Mouse (Mus musculus): ENCODE measurements around the gene Snx8. TPM values are rescaled to one million over a fixed set of nuclear protein-coding genes. Genes with fewer than 3 reads are reported as not detected.

Snx8 gene
- polyA plus RNA-seq, 1 experiment from 2014 or later, result 36.7 TPM

GRCm38 (mm10) chr5:140333631-140334030 lies 55.4 kb downstream of the Snx8 start:
- Histone ChIP-seq H3K4me3 (replicated peaks) (no peak overlapping the region), H3K4me1 (peaks cover 21% of the 10 kb centered on the region), H3K27me3 (replicated peaks) (no peaks in the 10 kb centered on the region), H3K36me3 (peaks cover 15% of the 10 kb centered on the region), H3K4me2 (no peak overlapping the region), H3K9ac (replicated peaks) (no peak overlapping the region), H3K27ac (replicated peaks) (no peak overlapping the region), H3K9me3 (replicated peaks) (no peaks in the 10 kb centered on the region)
- no peak for ATAC-seq (ENCODE audit: low FRiP score)
- WGBS, result 38% methylated on average over 2 of the region's 2 CpGs

DNA sequence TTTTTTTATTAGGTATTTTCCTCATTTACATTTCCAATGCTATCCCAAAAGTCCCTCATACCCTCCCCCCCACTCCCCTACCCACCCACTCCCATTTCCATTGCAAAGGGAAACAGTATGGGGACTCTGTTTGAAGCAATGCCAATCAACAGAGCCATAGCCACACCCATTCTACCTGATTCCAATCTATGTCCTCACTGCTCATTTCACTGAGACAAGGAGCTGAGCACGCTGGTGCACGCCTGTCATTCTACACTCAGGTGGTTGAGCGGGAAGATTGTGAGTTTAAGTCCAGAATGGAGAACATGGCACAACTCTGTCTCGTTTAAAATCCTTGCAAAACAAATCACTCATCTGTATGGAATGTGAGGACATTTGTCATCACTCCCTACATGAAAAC lies 56.5 kb downstream of the Snx8 start:
- Histone ChIP-seq H3K36me3 (peaks cover 15% of the 10 kb centered on the region), H3K9ac (replicated peaks) (no peak overlapping the region), H3K4me2 (peak overlapping the region; percentile 94), H3K9me3 (replicated peaks) (no peaks in the 10 kb centered on the region), H3K4me3 (replicated peaks) (peak overlapping the region; percentile 70; the same call in 1 of the 2 replicates), H3K27me3 (replicated peaks) (no peaks in the 10 kb centered on the region), H3K4me1 (peaks cover 21% of the 10 kb centered on the region), H3K27ac (replicated peaks) (no peak overlapping the region)
- 64% methylated on average over 4 of the region's 4 CpGs for WGBS
- ATAC-seq (ENCODE audit: low FRiP score), result no peak

- peaks cover 21% of the 10 kb centered on the region for H3K4me1 ChIP-seq
- H3K4me2 ChIP-seq, result peak within 1 kb of the TSS; percentile 94
- peak; percentile 79 for ATAC-seq (ENCODE audit: low FRiP score)
- H3K27ac ChIP-seq (replicated peaks), result peak within 1 kb of the TSS; percentile 86
- peaks cover 17% of the 10 kb centered on the region for H3K36me3 ChIP-seq
- H3K9ac ChIP-seq (replicated peaks), result peak within 1 kb of the TSS; percentile 78
- peak within 1 kb of the TSS; percentile 70 for H3K4me3 ChIP-seq (replicated peaks)
- no peaks in the 10 kb centered on the region for H3K27me3 ChIP-seq (replicated peaks)
- no peaks in the 10 kb centered on the region for H3K9me3 ChIP-seq (replicated peaks)
- WGBS, result under 1% methylated on average over 39 of the region's 39 CpGs
Observed at GRCm38 (mm10) chr5:140331615-140332512, 57.2 kb downstream of the Snx8 start, which contains the start of gene Mrm2. Gene Mrm2, minus strand, starts transcription at chr5:140331898.

DNA sequence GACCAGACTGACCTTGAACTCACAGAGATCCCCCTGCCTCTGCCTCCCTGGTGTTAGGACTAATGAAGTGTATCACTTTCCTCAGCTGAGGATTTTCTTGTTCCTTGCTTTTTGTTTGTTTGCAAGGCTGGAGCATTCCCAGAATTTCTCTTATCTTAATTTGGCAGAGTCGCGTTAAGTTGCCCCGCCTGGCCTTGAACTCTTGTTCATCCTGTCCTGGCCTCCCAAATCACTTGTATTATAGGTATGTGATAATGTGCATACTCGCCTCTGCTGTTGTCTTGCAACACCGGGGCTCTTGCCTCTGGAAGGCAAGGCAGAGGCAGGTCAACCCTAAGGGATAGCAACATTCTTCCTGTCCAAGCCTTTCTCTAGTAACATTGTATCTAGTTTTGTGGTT lies 65.0 kb downstream of the Snx8 start:
- Histone ChIP-seq H3K4me2 (no peak overlapping the region), H3K4me3 (replicated peaks) (no peak overlapping the region), H3K9ac (replicated peaks) (no peak overlapping the region), H3K4me1 (peaks cover 24% of the 10 kb centered on the region), H3K9me3 (replicated peaks) (no peaks in the 10 kb centered on the region), H3K27me3 (replicated peaks) (no peaks in the 10 kb centered on the region), H3K27ac (replicated peaks) (no peak overlapping the region), H3K36me3 (peaks cover 19% of the 10 kb centered on the region)
- 95% methylated on average over 5 of the region's 5 CpGs for WGBS
- ATAC-seq (ENCODE audit: low FRiP score), result no peak

GRCm38 (mm10) chr5:140321756-140322575 lies 67.1 kb downstream of the Snx8 start:
- Histone ChIP-seq H3K36me3 (peaks cover 4% of the 10 kb centered on the region; the same call in 1 of the 2 replicates), H3K4me1 (peaks cover 27% of the 10 kb centered on the region), H3K4me3 (replicated peaks) (peak overlapping the region; percentile 81), H3K9ac (replicated peaks) (peak overlapping the region; percentile 97), H3K27ac (replicated peaks) (peak overlapping the region; percentile 72), H3K27me3 (replicated peaks) (no peaks in the 10 kb centered on the region), H3K4me2 (peak overlapping the region; percentile 85), H3K9me3 (replicated peaks) (no peaks in the 10 kb centered on the region)
- ATAC-seq (ENCODE audit: low FRiP score), result peak; percentile 35; the same call in 1 of the 2 replicates
- WGBS, result 2% methylated on average over 17 of the region's 17 CpGs

DNA sequence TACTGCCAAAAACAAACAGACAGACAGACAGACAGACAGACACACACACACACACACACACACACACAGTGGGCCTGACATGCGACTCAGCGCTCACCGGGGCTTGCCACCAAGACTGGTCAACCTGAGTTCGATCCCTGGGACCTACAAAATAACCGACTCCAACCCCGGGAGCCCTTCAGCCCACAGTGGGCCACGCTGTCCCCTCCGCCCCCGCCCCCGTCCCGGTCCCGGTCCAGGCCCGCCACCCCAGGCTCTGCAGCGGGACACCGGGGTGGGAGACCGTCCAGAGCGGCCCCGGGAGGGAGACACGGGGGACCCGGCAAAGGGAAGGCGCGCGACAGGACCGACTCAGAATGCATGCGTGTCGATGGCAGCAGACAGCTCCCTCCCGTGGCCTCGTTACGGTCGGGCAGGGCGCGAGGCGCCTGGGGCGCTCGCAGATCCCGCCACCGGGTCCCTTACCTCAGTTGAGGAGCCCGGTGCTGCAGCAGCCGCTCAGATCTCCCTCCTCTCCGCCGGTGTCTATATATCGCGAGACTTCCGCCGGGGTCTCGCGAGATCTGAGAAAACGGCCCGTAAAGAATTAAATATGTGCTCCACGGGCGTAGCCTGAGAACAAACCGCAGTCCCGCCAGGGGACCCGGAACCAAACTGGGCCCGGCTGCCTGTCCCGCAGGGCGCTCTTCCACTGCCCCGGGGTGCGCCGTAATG lies 67.9 kb downstream of the Snx8 start, which contains the start of the genes Mad1l1 and Nudt1:
Mad1l1 (minus strand) TSS at position 511 of the 714 bp plus-strand sequence.
Nudt1 (plus strand) TSS at position 615 of the 714 bp plus-strand sequence.
- under 1% methylated on average over 60 of the region's 60 CpGs for WGBS
- ATAC-seq (ENCODE audit: low FRiP score), result peak; percentile 92
- H3K27ac ChIP-seq (replicated peaks), result peak within 1 kb of the TSS; percentile 72

GRCm38 (mm10) chr5:140316716-140317115 lies 72.3 kb downstream of the Snx8 start:
- peaks cover 24% of the 10 kb centered on the region for H3K36me3 ChIP-seq
- ATAC-seq (ENCODE audit: low FRiP score), result no peak
- 86% methylated on average over 3 of the region's 3 CpGs for WGBS
- H3K4me2 ChIP-seq, result no peak overlapping the region
- H3K9ac ChIP-seq (replicated peaks), result no peak overlapping the region
- no peaks in the 10 kb centered on the region for H3K27me3 ChIP-seq (replicated peaks)
- peaks cover 21% of the 10 kb centered on the region for H3K4me1 ChIP-seq
- H3K4me3 ChIP-seq (replicated peaks), result no peak overlapping the region
- no peak overlapping the region for H3K27ac ChIP-seq (replicated peaks)
- no peaks in the 10 kb centered on the region for H3K9me3 ChIP-seq (replicated peaks)

More for the DNA sequence above, 67.9 kb downstream of the Snx8 start, which contains the start of the genes Mad1l1 and Nudt1:
- Histone ChIP-seq H3K4me1 (peaks cover 27% of the 10 kb centered on the region), H3K27me3 (replicated peaks) (no peaks in the 10 kb centered on the region), H3K4me3 (replicated peaks) (peak within 1 kb of the TSS; percentile 81), H3K9ac (replicated peaks) (peak within 1 kb of the TSS; percentile 97), H3K9me3 (replicated peaks) (no peaks in the 10 kb centered on the region), H3K4me2 (peak within 1 kb of the TSS; percentile 85), H3K36me3 (peaks cover 4% of the 10 kb centered on the region; the same call in 1 of the 2 replicates)

DNA sequence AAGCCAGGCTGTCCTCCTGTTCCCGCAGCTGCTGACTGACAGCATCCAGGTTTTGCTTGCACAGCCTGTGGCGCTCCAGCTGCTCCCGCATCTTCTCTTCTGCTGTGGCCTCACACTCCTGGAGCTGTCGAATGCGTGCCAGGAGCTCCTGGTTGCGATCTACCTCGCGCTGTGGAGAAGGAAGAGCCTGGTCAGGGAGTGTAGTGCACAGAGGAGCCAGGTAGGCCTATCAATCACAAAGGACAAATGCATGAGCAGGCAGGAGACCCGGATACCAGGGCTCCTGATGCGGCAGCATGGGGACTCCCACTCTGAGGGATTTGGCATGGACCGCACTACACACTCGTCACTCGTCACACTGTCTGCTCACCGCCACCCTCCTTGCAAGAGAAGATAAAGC lies 81.5 kb downstream of the Snx8 start:
- no peak for ATAC-seq (ENCODE audit: low FRiP score)
- H3K4me3 ChIP-seq (replicated peaks), result no peak overlapping the region
- H3K4me1 ChIP-seq, result no peaks in the 10 kb centered on the region
- 88% methylated on average over 14 of the region's 14 CpGs for WGBS
- peaks cover 57% of the 10 kb centered on the region for H3K36me3 ChIP-seq
- no peak overlapping the region for H3K27ac ChIP-seq (replicated peaks)
- H3K4me2 ChIP-seq, result no peak overlapping the region
- H3K27me3 ChIP-seq (replicated peaks), result no peaks in the 10 kb centered on the region
- no peak overlapping the region for H3K9ac ChIP-seq (replicated peaks)
- no peaks in the 10 kb centered on the region for H3K9me3 ChIP-seq (replicated peaks)

DNA sequence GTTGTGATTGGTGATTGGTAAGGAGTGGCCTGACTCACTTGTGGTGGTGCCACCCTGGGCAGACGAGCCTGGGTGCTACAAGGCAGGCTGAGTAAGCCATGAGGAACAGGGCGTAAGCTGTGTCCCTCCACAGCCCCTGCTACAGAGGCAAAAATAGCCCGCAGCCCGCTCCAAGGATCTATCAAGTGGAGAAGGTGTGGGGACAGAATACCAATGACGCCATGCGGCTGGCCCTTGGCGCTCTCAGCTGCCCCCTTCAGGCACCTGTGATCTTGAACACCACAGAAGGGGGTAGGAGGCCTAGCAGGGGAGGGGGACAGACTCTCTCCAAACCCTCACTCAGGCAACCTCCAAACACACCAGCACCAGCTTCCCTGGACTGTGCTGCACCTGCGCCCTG lies 83.0 kb downstream of the Snx8 start:
- H3K36me3 ChIP-seq, result peaks cover 64% of the 10 kb centered on the region
- 80% methylated on average over 8 of the region's 8 CpGs for WGBS
- H3K9me3 ChIP-seq (replicated peaks), result no peaks in the 10 kb centered on the region

GRCm38 (mm10) chr5:140298291-140298690 lies 90.8 kb downstream of the Snx8 start:
- peaks cover 66% of the 10 kb centered on the region for H3K36me3 ChIP-seq
- H3K27me3 ChIP-seq (replicated peaks), result no peaks in the 10 kb centered on the region
- no peak for ATAC-seq (ENCODE audit: low FRiP score)
- H3K9ac ChIP-seq (replicated peaks), result no peak overlapping the region
- no peak overlapping the region for H3K4me3 ChIP-seq (replicated peaks)
- H3K9me3 ChIP-seq (replicated peaks), result no peaks in the 10 kb centered on the region
- no peaks in the 10 kb centered on the region for H3K4me1 ChIP-seq
- 88% methylated on average over 3 of the region's 4 CpGs for WGBS
- no peak overlapping the region for H3K27ac ChIP-seq (replicated peaks)
- no peak overlapping the region for H3K4me2 ChIP-seq

More for the DNA sequence above, 83.0 kb downstream of the Snx8 start:
- no peak overlapping the region for H3K4me2 ChIP-seq
- no peak overlapping the region for H3K9ac ChIP-seq (replicated peaks)
- no peak overlapping the region for H3K27ac ChIP-seq (replicated peaks)
- no peak overlapping the region for H3K4me3 ChIP-seq (replicated peaks)
- no peak for ATAC-seq (ENCODE audit: low FRiP score)
- H3K27me3 ChIP-seq (replicated peaks), result no peaks in the 10 kb centered on the region
- no peaks in the 10 kb centered on the region for H3K4me1 ChIP-seq

GRCm38 (mm10) chr5:140292152-140292551 lies 96.9 kb downstream of the Snx8 start:
- Histone ChIP-seq H3K27ac (replicated peaks) (no peak overlapping the region), H3K4me3 (replicated peaks) (no peak overlapping the region), H3K9ac (replicated peaks) (no peak overlapping the region), H3K4me2 (no peak overlapping the region), H3K36me3 (peaks cover 35% of the 10 kb centered on the region), H3K4me1 (no peaks in the 10 kb centered on the region; the same call in 1 of the 2 replicates), H3K9me3 (replicated peaks) (no peaks in the 10 kb centered on the region), H3K27me3 (replicated peaks) (no peaks in the 10 kb centered on the region)
- 86% methylated on average over 1 of the region's 1 CpGs for WGBS
- ATAC-seq (ENCODE audit: low FRiP score), result peak; percentile 65; the same call in 1 of the 2 replicates

Measured in neural tube, embryonic 15.5 days (tissue).